Mouse (Mus musculus) right cerebral cortex, postnatal 14 days (tissue): ENCODE results near the gene Cbr1.
A peak's percentile ranks its signal among the peaks of the same experiment; 100 is the strongest.

ENCODE experiments used
- DNase-seq: peaks from one replicate; pipeline ENCODE4 v3.0.0; 2022

Cbr1 gene

GRCm38 (mm10) chr16:93605553-93605952 is at the start of gene Cbr1:
Gene Cbr1 (plus strand): TSS chr16:93605853.
- DNase-seq: no peak

- no peak for DNase-seq
Observed at GRCm38 (mm10) chr16:93557646-93558045, 48.0 kb upstream of the Cbr1 start.

GRCm38 (mm10) chr16:93558499-93558898 is 47.2 kb upstream of the Cbr1 start:
- DNase-seq: no peak

- no peak for DNase-seq
Observed at GRCm38 (mm10) chr16:93572383-93572782, 33.3 kb upstream of the Cbr1 start.

GRCm38 (mm10) chr16:93573434-93573833 is 32.2 kb upstream of the Cbr1 start:
- no peak for DNase-seq

GRCm38 (mm10) chr16:93574521-93575191 is 31.0 kb upstream of the Cbr1 start:
- no peak for DNase-seq

GRCm38 (mm10) chr16:93575574-93575973 is 30.1 kb upstream of the Cbr1 start:
- no peak for DNase-seq

GRCm38 (mm10) chr16:93576412-93577082 is 29.1 kb upstream of the Cbr1 start:
- DNase-seq: peak; percentile 88

- no peak for DNase-seq
Observed at GRCm38 (mm10) chr16:93578346-93579005, 27.2 kb upstream of the Cbr1 start.

GRCm38 (mm10) chr16:93581125-93581524 is 24.5 kb upstream of the Cbr1 start:
- DNase-seq: no peak

GRCm38 (mm10) chr16:93584976-93585702 is 20.5 kb upstream of the Cbr1 start:
- no peak for DNase-seq

- no peak for DNase-seq
Observed at GRCm38 (mm10) chr16:93585703-93586205, 19.9 kb upstream of the Cbr1 start.

- DNase-seq: no peak
Observed at GRCm38 (mm10) chr16:93586382-93586781, 19.3 kb upstream of the Cbr1 start.

- no peak for DNase-seq
Observed at GRCm38 (mm10) chr16:93588281-93588680, 17.4 kb upstream of the Cbr1 start.

GRCm38 (mm10) chr16:93590915-93591314 is 14.7 kb upstream of the Cbr1 start:
- DNase-seq: no peak

GRCm38 (mm10) chr16:93591450-93592430 is 13.9 kb upstream of the Cbr1 start:
- DNase-seq: no peak

GRCm38 (mm10) chr16:93592711-93593110 is 12.9 kb upstream of the Cbr1 start:
- DNase-seq: no peak

- DNase-seq: no peak
Observed at GRCm38 (mm10) chr16:93593406-93593805, 12.2 kb upstream of the Cbr1 start.

- DNase-seq: no peak
Observed at GRCm38 (mm10) chr16:93594448-93594847, 11.2 kb upstream of the Cbr1 start.

GRCm38 (mm10) chr16:93595766-93596165 is 9.9 kb upstream of the Cbr1 start:
- no peak for DNase-seq

GRCm38 (mm10) chr16:93596807-93597206 is 8.8 kb upstream of the Cbr1 start:
- DNase-seq: no peak

GRCm38 (mm10) chr16:93597551-93597950 is 8.1 kb upstream of the Cbr1 start:
- no peak for DNase-seq
